Mouse (Mus musculus): ENCODE results near the gene Tmem199.

The Tmem199 gene

GRCm38 (mm10) chr11:78524838-78525237 lies 12.9 kb upstream of the Tmem199 start:
- no peak for DNase-seq (ENCODE audit: low spot score)

DNA sequence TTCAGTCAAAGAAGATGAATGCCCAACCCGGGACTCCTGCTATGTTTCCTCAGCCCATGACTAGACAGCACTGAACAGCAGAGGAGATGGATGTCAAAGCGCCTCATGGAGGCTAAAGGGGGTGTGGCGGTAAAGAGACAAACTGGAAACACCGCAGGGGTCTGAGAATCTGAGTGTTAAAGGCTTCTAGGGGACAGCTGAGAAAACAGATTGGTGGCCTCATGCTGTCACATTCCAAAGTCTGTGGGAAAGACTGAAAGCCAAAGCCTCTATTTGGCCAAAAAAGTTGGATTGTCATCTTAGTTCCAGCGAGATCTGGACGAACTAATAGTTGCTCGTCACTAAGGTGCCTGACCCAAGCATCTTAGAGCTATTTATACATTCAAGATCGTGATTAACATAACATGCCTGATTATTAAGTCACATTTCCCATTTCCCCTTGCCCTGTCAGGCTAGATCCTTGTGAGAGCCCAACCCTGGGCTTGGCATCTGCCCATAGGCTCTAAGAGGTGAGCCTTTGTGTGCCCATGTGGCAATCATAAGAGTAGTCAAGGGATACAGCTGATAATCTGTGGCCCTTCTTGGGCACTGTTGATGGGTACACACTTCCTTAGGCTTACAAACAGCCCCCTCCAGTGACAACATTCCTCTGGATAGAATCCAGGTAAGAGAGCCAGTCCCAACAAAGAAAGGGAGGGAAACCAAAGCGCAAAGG lies 11.4 kb upstream of the Tmem199 start:
- no peak for DNase-seq (ENCODE audit: low spot score)

DNA sequence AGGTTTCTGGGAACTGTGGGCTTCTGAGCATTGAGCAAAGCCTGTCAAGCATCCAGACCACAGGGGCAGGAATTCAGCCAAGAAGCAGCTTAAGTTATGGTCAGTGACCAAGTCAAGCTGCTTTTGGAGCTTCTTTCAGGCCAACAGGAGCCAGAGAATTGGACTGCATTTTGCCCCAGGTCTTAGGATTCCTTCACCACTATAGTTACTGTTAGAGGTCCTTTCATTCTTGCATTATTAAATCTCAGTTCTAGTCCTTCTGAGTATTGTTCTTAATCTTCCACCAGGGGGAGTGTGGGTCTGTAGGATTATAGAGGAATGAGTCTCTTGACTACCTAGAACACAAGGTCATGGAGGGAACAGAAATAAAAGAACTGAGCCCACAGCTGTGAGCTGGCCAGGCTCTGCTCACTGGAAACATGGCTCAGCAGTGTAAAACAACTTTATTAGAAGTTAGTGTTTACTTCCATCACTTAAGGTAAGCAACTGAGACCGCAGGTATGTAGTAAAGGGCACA lies 10.6 kb upstream of the Tmem199 start:
- peak; percentile 48 for DNase-seq (ENCODE audit: low spot score)

DNA sequence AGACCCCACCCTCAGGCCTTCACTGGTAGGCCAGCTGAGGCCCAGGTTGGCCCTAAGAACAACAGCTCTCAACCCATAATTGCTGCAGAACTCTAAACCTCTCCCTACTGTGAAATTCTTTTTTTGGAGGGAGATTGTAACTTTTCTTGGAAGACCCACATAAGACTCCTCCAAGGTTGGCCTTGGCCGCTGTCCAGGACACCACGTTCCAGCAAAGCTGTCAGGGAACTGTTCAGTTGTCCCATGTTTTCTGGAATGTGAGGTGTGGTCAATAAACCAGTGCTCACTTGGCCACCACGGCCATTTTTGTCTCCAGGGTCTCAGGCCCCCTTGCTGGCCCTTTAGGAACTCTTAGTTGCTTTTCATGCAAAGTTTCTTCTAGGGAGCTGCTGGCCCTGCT lies 9.9 kb upstream of the Tmem199 start:
- DNase-seq (ENCODE audit: low spot score) = no peak

- DNase-seq (ENCODE audit: low spot score) = no peak
Measured at GRCm38 (mm10) chr11:78518931-78519330, 7.0 kb upstream of the Tmem199 start.

GRCm38 (mm10) chr11:78515549-78516325 lies 3.8 kb upstream of the Tmem199 start:
- no peak for DNase-seq (ENCODE audit: low spot score)

- DNase-seq (ENCODE audit: low spot score) = no peak
Measured at GRCm38 (mm10) chr11:78513106-78513790, 1.3 kb upstream of the Tmem199 start.

- peak; percentile 41 for DNase-seq (ENCODE audit: low spot score)
Measured at GRCm38 (mm10) chr11:78509148-78509547, 2.8 kb downstream of the Tmem199 start.

DNA sequence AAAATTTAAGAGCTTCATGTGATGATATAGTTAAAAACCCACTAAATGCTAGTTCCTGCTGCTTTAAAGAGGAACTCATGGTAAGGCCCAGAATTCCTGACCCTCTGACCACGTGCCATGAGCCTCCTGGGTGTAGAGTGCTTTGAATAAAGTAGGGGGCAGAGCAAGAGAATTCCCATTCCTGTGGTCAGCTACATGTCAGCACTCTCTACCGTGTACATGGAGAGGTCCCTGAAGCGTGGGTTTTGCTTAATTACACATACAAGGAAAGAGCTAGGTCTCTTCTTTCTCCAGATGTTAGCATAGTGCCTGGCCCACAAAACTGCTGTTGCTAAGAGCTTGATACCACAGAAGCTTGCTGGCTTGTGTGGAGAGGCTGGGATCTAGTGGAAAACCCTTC lies 6.5 kb downstream of the Tmem199 start:
- no peak for DNase-seq (ENCODE audit: low spot score)

GRCm38 (mm10) chr11:78502909-78503650 lies 8.9 kb downstream of the Tmem199 start, which contains the start of gene Sebox:
Sebox (plus strand) TSS chr11:78503447.
- DNase-seq (ENCODE audit: low spot score) = no peak

- no peak for DNase-seq (ENCODE audit: low spot score)
Measured at GRCm38 (mm10) chr11:78501529-78501928, 10.4 kb downstream of the Tmem199 start.

- DNase-seq (ENCODE audit: low spot score) = no peak
Measured at GRCm38 (mm10) chr11:78500623-78501202, 11.3 kb downstream of the Tmem199 start.

DNA sequence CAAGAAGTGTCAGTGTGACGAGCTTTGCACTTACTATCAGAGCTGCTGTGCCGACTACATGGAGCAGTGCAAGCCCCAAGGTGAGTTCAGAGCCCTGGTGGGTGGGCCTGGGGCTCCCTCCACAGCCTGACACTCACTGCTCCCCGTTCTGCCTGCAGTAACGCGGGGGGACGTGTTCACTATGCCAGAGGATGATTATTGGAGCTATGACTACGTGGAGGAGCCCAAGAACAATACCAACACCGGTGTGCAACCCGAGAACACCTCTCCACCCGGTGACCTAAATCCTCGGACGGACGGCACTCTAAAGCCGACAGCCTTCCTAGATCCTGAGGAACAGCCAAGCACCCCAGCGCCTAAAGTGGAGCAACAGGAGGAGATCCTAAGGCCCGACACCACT lies 12.4 kb downstream of the Tmem199 start:
- no peak for DNase-seq (ENCODE audit: low spot score)

DNA sequence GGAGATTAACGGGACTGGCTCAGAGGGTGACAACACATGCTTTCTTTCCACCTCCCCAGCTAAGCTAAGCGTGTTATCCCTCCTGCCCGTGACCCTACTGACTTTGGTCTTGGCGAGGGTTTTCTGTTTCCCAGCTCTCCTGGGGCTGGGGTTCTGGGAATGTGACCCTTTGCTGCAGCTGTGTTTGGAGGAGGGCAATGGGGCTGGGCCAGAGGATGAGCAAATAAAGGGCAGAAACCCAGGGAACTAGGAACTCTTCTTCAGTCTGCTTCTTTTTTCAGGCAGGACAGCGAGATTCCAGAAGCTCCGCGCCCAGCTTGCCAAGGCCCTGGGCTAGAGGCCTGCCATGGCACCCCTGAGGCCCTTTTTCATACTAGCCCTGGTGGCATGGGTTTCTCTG lies 13.0 kb downstream of the Tmem199 start, which contains the start of gene Vtn:
Gene Vtn, plus strand, starts transcription at position 88 of the 400 bp plus-strand sequence.
- no peak for DNase-seq (ENCODE audit: low spot score)

- DNase-seq (ENCODE audit: low spot score) = peak; percentile 98
Measured at GRCm38 (mm10) chr11:78497544-78498522, 14.1 kb downstream of the Tmem199 start, which contains the start of gene Sarm1. Sarm1 (minus strand) TSS chr11:78497754.

GRCm38 (mm10) chr11:78497071-78497541 lies 14.9 kb downstream of the Tmem199 start:
- DNase-seq (ENCODE audit: low spot score) = no peak

- peak; percentile 65 for DNase-seq (ENCODE audit: low spot score)
Measured at GRCm38 (mm10) chr11:78495904-78496303, 16.1 kb downstream of the Tmem199 start.

DNA sequence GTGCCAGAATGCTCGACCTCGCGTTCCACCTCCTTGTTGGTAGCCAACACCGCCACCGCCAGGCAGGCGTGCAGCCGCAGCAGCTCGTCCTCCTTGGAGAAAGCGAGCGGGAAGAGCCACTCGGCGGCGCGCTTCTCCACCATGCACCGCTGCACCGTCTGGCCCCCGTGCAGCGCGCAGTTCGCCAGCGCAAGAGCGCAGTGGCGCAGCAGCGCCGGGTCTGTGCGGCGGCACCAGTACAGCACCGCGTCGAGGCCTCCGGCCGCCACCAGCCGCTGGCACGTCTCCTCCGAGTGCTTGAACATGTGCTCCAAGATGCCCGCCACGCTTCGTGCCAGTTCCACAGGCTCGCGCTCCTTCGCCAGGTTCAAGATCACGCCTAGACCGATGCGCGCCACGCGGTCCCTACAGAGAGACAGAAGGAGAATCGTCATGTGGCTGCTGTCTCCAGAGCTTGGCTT lies 21.2 kb downstream of the Tmem199 start:
- peak; percentile 71 for DNase-seq (ENCODE audit: low spot score)

GRCm38 (mm10) chr11:78488168-78488567 lies 23.8 kb downstream of the Tmem199 start:
- DNase-seq (ENCODE audit: low spot score) = peak; percentile 90

- no peak for DNase-seq (ENCODE audit: low spot score)
Measured at GRCm38 (mm10) chr11:78483639-78484038, 28.3 kb downstream of the Tmem199 start.
